Mouse (Mus musculus): ENCODE measurements around the gene Vwa2.

DNA sequence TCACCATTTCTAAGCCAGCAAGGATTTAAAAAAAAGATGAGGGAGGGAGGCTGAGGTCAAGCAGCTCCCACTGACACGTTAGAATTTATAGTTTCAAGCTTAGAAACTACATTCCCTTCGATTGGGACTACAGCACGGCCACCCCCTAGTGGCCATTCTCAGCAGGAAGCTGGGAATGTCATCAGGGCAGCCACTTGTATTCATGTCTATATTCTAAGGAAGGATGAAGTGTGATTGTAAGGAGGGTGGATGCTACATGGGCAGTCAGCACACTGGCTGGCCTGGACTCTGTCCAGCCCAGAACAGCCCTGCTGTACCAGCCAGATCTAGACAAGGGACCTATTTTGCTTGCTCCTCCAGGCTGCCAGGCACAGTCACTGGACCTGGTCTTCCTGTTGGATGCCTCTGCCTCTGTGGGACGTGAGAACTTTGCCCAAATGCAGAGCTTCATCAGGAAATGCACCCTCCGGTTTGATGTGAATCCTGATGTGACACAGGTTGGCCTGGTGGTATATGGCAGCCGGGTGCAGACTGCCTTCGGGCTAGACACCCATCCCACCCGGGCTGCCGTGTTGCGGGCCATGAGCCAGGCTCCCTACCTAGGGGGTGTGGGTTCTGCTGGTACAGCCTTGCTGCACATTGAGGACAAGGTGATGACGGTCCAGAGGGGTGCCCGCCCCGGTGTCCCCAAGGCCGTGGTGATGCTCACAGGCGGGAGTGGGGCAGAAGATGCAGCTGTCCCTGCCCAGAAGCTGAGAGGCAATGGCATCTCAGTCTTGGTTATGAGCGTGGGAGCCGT lies 34.6 kb downstream of the Vwa2 start:
- TF ChIP-seq CTCF (IDR thresholded peaks at IDR 0.05; ENCODE audit: low read depth): peak; percentile 97
- no peak for TF ChIP-seq EP300 (optimal IDR thresholded peaks at IDR 0.05)
